Mouse (Mus musculus) kidney, postnatal 14 days (tissue): ENCODE measurements around the gene Cxcl9.
"Not testable (repeated sequence)": the region's sequence is repeated elsewhere in the genome, so short reads cannot be mapped to it uniquely, and the experiment has no call there.

Experiments
- DNase-seq: peaks from one replicate; pipeline ENCODE4 v3.0.0; 2022; ENCODE audit warnings: mixed read lengths

Cxcl9 gene

GRCm38 (mm10) chr5:92327929-92328328 lies at the start of gene Cxcl9:
Cxcl9 (minus strand) TSS chr5:92328079.
- no peak for DNase-seq

- no peak for DNase-seq
These were observed 49.0 kb upstream of the Cxcl9 start for GRCm38 (mm10) chr5:92376795-92377405.

- peak; percentile 59 for DNase-seq
These were observed 47.5 kb upstream of the Cxcl9 start for GRCm38 (mm10) chr5:92375368-92375767.

GRCm38 (mm10) chr5:92374721-92375142 lies 46.9 kb upstream of the Cxcl9 start:
- DNase-seq: peak; percentile 80

- no peak for DNase-seq
These were observed 44.7 kb upstream of the Cxcl9 start for GRCm38 (mm10) chr5:92372605-92373004.

GRCm38 (mm10) chr5:92371361-92371976 lies 43.6 kb upstream of the Cxcl9 start:
- no peak for DNase-seq

GRCm38 (mm10) chr5:92370891-92371290 lies 43.0 kb upstream of the Cxcl9 start:
- no peak for DNase-seq

GRCm38 (mm10) chr5:92370392-92370791 lies 42.5 kb upstream of the Cxcl9 start:
- DNase-seq: no peak

- peak; percentile 63 for DNase-seq
These were observed 41.5 kb upstream of the Cxcl9 start for GRCm38 (mm10) chr5:92369151-92369994.

- no peak for DNase-seq
These were observed 40.5 kb upstream of the Cxcl9 start for GRCm38 (mm10) chr5:92368392-92368791.

GRCm38 (mm10) chr5:92366565-92366964 lies 38.7 kb upstream of the Cxcl9 start:
- DNase-seq: no peak

GRCm38 (mm10) chr5:92365146-92365705 lies 37.3 kb upstream of the Cxcl9 start:
- no peak for DNase-seq

- no peak for DNase-seq
These were observed 36.1 kb upstream of the Cxcl9 start for GRCm38 (mm10) chr5:92364011-92364410.

GRCm38 (mm10) chr5:92363179-92363578 lies 35.3 kb upstream of the Cxcl9 start:
- no peak for DNase-seq

- no peak for DNase-seq
These were observed 31.0 kb upstream of the Cxcl9 start for GRCm38 (mm10) chr5:92358767-92359455.

GRCm38 (mm10) chr5:92358033-92358432 lies 30.2 kb upstream of the Cxcl9 start:
- no peak for DNase-seq

- no peak for DNase-seq
These were observed 25.6 kb upstream of the Cxcl9 start for GRCm38 (mm10) chr5:92353517-92353916.

GRCm38 (mm10) chr5:92352716-92353115 lies 24.8 kb upstream of the Cxcl9 start:
- not testable (repeated sequence) for DNase-seq

- no peak for DNase-seq
These were observed 21.9 kb upstream of the Cxcl9 start for GRCm38 (mm10) chr5:92349731-92350130.

GRCm38 (mm10) chr5:92348794-92349413 lies 21.0 kb upstream of the Cxcl9 start, which contains the start of gene Cxcl10:
Cxcl10 (minus strand) TSS chr5:92348889.
- peak; percentile 81 for DNase-seq

GRCm38 (mm10) chr5:92345006-92345405 lies 17.1 kb upstream of the Cxcl9 start:
- DNase-seq: no peak

- no peak for DNase-seq
These were observed 12.7 kb upstream of the Cxcl9 start for GRCm38 (mm10) chr5:92340606-92341005.
